Mouse (Mus musculus) erythroblast, adult 5-6 weeks (primary cell): Measurements from ENCODE around the gene Gm15013. TPM values are rescaled to one million over a fixed set of nuclear protein-coding genes. Genes with fewer than 3 reads are reported as not detected.
"Not testable (repeated sequence)": the region's sequence is repeated elsewhere in the genome, so short reads cannot be mapped to it uniquely, and the experiment has no call there.

Experiments
- ATAC-seq: replicated peaks from 2 replicates; pipeline ENCODE4 v1.8.0; 2016; ENCODE audit warnings: moderate number of reproducible peaks, mild to moderate bottlenecking, moderate TSS enrichment, inconsistent platforms; ENCODE audit not compliant: poor library complexity, low FRiP score, severe bottlenecking
- total RNA-seq, 2 experiments: library from RNA; stranded (forward) in 1 of 2; stranded (reverse) in 1 of 2; fragments of 150-400 nt in 1 of 2; fragments of 200-764, 138-1000 nt in 1 of 2; gene quantifications; 2 replicates each; pipeline versions ENCODE4 v1.2.3 to v1.2.4; 2015 to 2017; ENCODE audit warnings: low replicate concordance in 2 of 2

The Gm15013 gene
- not detected in 2 replicates for total RNA-seq (2015; ENCODE audit: low replicate concordance)
- total RNA-seq (2017; ENCODE audit: low replicate concordance) = not detected in 2 replicates

- ATAC-seq = no peak
Measured at GRCm38 (mm10) chrX:139714381-139714780, at the start of gene Gm15013. TSS of gene Gm15013 (minus strand) at chrX:139714481.

- no peak for ATAC-seq
Measured at GRCm38 (mm10) chrX:139762546-139762945, 48.3 kb upstream of the Gm15013 start.

GRCm38 (mm10) chrX:139758634-139759033, 44.4 kb upstream of the Gm15013 start:
- not testable (repeated sequence) for ATAC-seq

DNA sequence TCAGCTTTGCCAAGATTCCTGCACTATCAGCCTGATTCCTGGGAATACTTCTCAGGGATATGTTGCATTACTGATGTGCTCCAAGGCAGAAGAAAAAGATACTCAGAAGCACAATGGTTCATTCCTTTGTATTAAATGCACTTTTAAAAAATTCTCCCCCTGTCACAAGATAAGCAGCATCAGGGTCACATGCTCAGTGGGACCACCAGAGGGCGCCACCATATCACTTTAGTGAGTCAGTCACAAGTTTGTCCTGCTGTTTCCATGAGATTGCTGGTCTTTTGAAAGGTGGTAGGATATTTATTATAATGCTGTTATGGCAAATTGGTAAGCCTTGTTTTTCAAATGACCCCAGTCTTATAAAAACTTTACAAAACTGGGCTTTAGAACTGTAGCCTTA, 37.6 kb upstream of the Gm15013 start:
- ATAC-seq = no peak

GRCm38 (mm10) chrX:139737066-139737465, 22.8 kb upstream of the Gm15013 start:
- ATAC-seq = no peak

DNA sequence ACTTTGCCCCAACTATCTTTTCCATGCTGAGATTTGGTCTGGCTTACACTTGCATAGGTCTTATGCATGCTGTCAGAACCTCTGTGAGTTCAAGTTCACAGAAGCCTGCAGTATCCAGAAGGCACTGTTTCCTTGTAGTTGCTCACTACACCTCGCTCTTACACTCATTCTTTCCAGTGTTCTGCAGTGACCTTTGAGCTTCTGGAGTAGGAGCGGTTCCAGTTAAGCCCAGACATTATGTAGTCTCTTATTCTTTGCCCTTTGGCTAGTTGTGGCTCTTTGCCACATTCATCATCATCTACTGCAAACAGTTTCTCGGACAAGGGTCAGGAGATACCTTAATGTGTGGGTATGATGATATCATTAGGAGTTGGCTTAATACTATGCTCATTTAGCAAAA, 16.3 kb upstream of the Gm15013 start:
- ATAC-seq = no peak

DNA sequence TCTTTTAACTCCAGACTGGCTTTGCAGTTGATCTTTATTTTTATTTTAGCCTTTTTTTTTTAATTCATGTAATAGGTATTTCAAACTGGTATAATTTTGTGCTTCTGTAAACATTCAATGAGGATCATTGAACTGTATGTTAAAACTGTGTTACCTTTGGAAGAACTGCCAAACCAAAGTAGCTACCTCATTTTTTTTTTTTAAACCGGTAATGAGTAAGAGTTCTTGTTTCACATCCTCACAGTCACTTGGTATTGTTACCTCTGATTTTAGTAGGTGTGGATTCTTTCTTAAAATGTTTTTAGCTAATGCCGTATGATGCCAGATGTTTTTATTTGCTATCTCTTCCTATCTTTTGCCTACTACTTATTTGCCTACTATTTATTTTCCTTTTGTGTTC, 8.1 kb upstream of the Gm15013 start:
- no peak for ATAC-seq

DNA sequence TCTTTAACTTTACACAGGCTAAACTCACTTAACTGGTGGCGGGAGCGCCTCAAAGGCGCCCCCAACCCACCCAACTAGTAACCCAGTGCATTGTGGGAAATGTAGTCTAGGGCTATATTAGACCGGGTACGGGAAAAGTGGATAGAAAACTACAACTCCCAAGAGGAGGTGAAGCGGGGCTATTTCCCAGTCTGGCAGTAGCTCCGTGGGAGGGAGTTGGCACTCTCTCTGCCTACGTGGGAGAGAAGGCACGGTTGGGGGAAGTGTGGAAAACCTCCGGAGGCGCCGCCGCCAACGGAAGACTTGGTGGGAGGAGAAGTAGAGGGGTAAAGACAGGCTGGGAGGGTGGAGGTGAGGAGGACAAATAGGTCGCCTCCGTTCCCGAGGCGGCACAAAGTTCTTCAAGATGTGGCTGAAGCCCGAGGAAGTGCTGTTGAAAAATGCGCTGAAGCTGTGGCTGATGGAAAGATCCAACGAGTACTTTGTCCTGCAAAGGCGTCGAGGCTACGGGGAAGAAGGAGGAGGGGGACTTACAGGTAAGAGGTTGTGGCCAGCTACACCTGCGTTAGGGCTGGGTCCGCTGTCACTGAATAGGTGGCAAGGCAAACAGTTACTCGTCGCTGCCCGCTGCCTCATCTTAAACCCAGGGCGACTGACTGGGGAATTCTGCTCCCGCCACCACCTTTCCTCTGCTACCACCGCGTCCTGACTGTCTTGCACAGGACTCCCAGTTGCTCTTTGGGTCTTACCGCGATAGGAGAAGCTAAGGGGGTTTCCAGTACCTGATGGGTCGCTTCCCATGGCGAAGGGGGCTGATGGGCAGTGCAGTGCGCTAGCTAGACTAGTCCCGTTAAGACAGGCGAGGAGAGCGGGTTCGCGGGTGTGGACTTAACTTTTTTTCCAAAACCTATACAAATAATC, 29.2 kb downstream of the Gm15013 start, which contains the start of gene Tbc1d8b:
Gene Tbc1d8b (plus strand): TSS at position 222 of the 921 bp plus-strand sequence.
- peak; percentile 96 for ATAC-seq

DNA sequence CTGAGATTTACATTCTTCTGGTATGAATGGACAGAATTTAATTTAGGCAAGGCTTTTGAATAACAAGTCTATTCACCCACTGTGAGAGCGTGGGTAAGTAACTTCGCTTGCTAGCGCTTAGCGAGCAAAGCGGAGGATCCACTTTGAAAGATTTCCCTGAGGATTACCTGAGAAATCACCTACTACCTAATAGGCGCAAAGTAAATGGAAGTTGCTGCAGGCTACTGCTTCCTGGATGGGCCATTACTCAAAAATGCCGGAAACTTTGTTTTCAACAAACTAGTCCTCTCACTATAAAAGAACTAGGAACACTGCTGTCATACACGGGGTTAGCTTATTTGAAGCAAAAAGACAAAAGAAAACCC, 29.9 kb downstream of the Gm15013 start:
- ATAC-seq = 0 out of 2 replicates have a peak, but pooled peaks have one; percentile 27

GRCm38 (mm10) chrX:139665829-139666228, 48.5 kb downstream of the Gm15013 start:
- no peak for ATAC-seq

Other genes with a start within 250 kb of the Gm15013 start
- 0.42 TPM in 1 of 2 replicates, not detected in the other for gene D330045A20Rik, start 234.1 kb downstream of the Gm15013 start, total RNA-seq (2015; ENCODE audit: low replicate concordance)
- not detected in 2 replicates for gene D330045A20Rik, start 234.1 kb downstream of the Gm15013 start, total RNA-seq (2017; ENCODE audit: low replicate concordance)
- gene Rnf128, start 151.2 kb downstream of the Gm15013 start, total RNA-seq (2015; ENCODE audit: low replicate concordance) = 1.7 TPM in 1 of 2 replicates, not detected in the other
- 0.56 and 1.8 TPM in 2 replicates for gene Rnf128, start 151.2 kb downstream of the Gm15013 start, total RNA-seq (2017; ENCODE audit: low replicate concordance)
- 0.96 and 3.1 TPM in 2 replicates for gene Tbc1d8b, start 29.5 kb downstream of the Gm15013 start, total RNA-seq (2015; ENCODE audit: low replicate concordance)
- 1.4 and 3.2 TPM in 2 replicates for gene Tbc1d8b, start 29.5 kb downstream of the Gm15013 start, total RNA-seq (2017; ENCODE audit: low replicate concordance)
- gene Ripply1, start 67.9 kb upstream of the Gm15013 start, total RNA-seq (2015; ENCODE audit: low replicate concordance) = not detected in 2 replicates
- not detected in 2 replicates for gene Ripply1, start 67.9 kb upstream of the Gm15013 start, total RNA-seq (2017; ENCODE audit: low replicate concordance)
- gene Cldn2, start 86.3 kb upstream of the Gm15013 start, total RNA-seq (2015; ENCODE audit: low replicate concordance) = not detected in 2 replicates
- not detected in 2 replicates for gene Cldn2, start 86.3 kb upstream of the Gm15013 start, total RNA-seq (2017; ENCODE audit: low replicate concordance)
- gene Morc4, start 157.2 kb upstream of the Gm15013 start, total RNA-seq (2015; ENCODE audit: low replicate concordance) = not detected in 2 replicates
- 0.51 TPM in 1 of 2 replicates, not detected in the other for gene Morc4, start 157.2 kb upstream of the Gm15013 start, total RNA-seq (2017; ENCODE audit: low replicate concordance)